In genomic region chr8:3568378-3568777, GRCm38 (mm10) we compare ENCODE assay signal across 8 mouse cellular contexts. TPM values are rescaled to one million over a fixed set of nuclear protein-coding genes. Genes with fewer than 3 reads are reported as not detected.
A peak's percentile ranks its signal among the peaks of the same experiment; 100 is the strongest.
DNase-seq lines count a peak whose midpoint lies in the region; ATAC-seq and TF ChIP-seq lines count a peak whose summit lies in the region.

No protein-coding gene starts in this region.

- H3K9ac ChIP-seq in heart, embryonic 13.5 days = peak overlapping the region; percentile 76
- H3K9ac ChIP-seq in ES-Bruce4 (ENCODE audit: low read depth, poor library complexity, severe bottlenecking) = peak overlapping the region; percentile 87
- no peak overlapping the region for H3K9ac ChIP-seq in hindbrain, embryonic 11.5 days (ENCODE audit: low read depth, low read length)
- no peak overlapping the region for H3K9ac ChIP-seq in liver, embryonic 16.5 days (ENCODE audit: low read depth, low read length)

- peak overlapping the region; percentile 47 for H3K4me3 ChIP-seq in heart, embryonic 13.5 days
- peak overlapping the region; percentile 88 for H3K4me3 ChIP-seq in ES-Bruce4 (ENCODE audit: low read depth, low read length)
- H3K4me3 ChIP-seq in hindbrain, embryonic 11.5 days (ENCODE audit: low read depth, low read length) = peak overlapping the region; percentile 22
- H3K4me3 ChIP-seq in liver, embryonic 16.5 days (ENCODE audit: low read depth, low read length) = peak overlapping the region; percentile 41

- TF ChIP-seq POLR2A in ES-Bruce4 (IDR thresholded peaks at IDR 0.05; ENCODE audit: insufficient read depth, low read length) = no peak

- H3K36me3 ChIP-seq in heart, embryonic 13.5 days = no peaks in the 10 kb centered on the region
- H3K36me3 ChIP-seq in ES-Bruce4 (ENCODE audit: control insufficient read depth, insufficient read depth, low read length, poor library complexity, severe bottlenecking) = peaks cover 3% of the 10 kb centered on the region; the same call in 1 of the 2 replicates
- H3K36me3 ChIP-seq in hindbrain, embryonic 11.5 days (ENCODE audit: control insufficient read depth, insufficient read depth, low read length) = no peaks in the 10 kb centered on the region
- H3K36me3 ChIP-seq in liver, embryonic 16.5 days (ENCODE audit: control insufficient read depth, insufficient read depth) = no peaks in the 10 kb centered on the region

- no peak for ATAC-seq in heart, embryonic 13.5 days (ENCODE audit: extremely low read depth, insufficient number of reproducible peaks, low FRiP score, low TSS enrichment)
- ATAC-seq in hindbrain, embryonic 11.5 days (ENCODE audit: low FRiP score) = no peak
- ATAC-seq in liver, embryonic 16.5 days (ENCODE audit: low read depth) = peak; percentile 65

- H3K27me3 ChIP-seq in heart, embryonic 13.5 days (replicated peaks) = no peaks in the 10 kb centered on the region
- H3K27me3 ChIP-seq in ES-Bruce4 (ENCODE audit: control insufficient read depth, insufficient read depth, low read length, poor library complexity, severe bottlenecking) = no peaks in the 10 kb centered on the region
- no peaks in the 10 kb centered on the region for H3K27me3 ChIP-seq in hindbrain, embryonic 11.5 days (ENCODE audit: control insufficient read depth, insufficient read depth, low read length)
- H3K27me3 ChIP-seq in liver, embryonic 16.5 days (ENCODE audit: control insufficient read depth, insufficient read depth, low read depth, low read length) = no peaks in the 10 kb centered on the region

- intact Hi-C loops in heart, postnatal 36 days (cut with DNase I) = no loop called here

- WGBS in heart, embryonic 13.5 days = 11% methylated on average over 7 of the region's 7 CpGs
- WGBS in hindbrain, embryonic 11.5 days = 4% methylated on average over 7 of the region's 7 CpGs
- WGBS in liver, embryonic 16.5 days (ENCODE audit: insufficient replicate concordance) = 20% methylated on average over 7 of the region's 7 CpGs

- H3K4me2 ChIP-seq in heart, embryonic 13.5 days = peak overlapping the region; percentile 67
- peak overlapping the region; percentile 11 for H3K4me2 ChIP-seq in hindbrain, embryonic 11.5 days (replicated peaks; ENCODE audit: low read depth, low read length)
- peak overlapping the region; percentile 36; the same call in 1 of the 2 replicates for H3K4me2 ChIP-seq in liver, embryonic 16.5 days (ENCODE audit: low read depth, low read length)

- peaks cover 16% of the 10 kb centered on the region for H3K4me1 ChIP-seq in heart, embryonic 13.5 days
- H3K4me1 ChIP-seq in ES-Bruce4 (ENCODE audit: control insufficient read depth, insufficient read depth, low read length) = peaks cover 7% of the 10 kb centered on the region
- H3K4me1 ChIP-seq in hindbrain, embryonic 11.5 days (replicated peaks; ENCODE audit: control insufficient read depth, insufficient read depth, low read length) = no peaks in the 10 kb centered on the region; the same call in 1 of the 2 replicates
- peaks cover 6% of the 10 kb centered on the region for H3K4me1 ChIP-seq in liver, embryonic 16.5 days (ENCODE audit: control insufficient read depth, low read depth, low read length)

- TF ChIP-seq CTCF in ES-Bruce4 (IDR thresholded peaks at IDR 0.05; ENCODE audit: low read depth, low read length) = no peak

- TF ChIP-seq EP300 in ES-Bruce4 (IDR thresholded peaks at IDR 0.05; ENCODE audit: insufficient read depth, low read depth, low read length) = no peak

- H3K9me3 ChIP-seq in heart, embryonic 13.5 days = no peaks in the 10 kb centered on the region
- H3K9me3 ChIP-seq in ES-Bruce4 (replicated peaks; ENCODE audit: control insufficient read depth, insufficient read depth, low read length, poor library complexity, severe bottlenecking) = no peaks in the 10 kb centered on the region
- H3K9me3 ChIP-seq in hindbrain, embryonic 11.5 days (ENCODE audit: control insufficient read depth, low read length) = no peaks in the 10 kb centered on the region
- H3K9me3 ChIP-seq in liver, embryonic 16.5 days (replicated peaks; ENCODE audit: control insufficient read depth, low read length) = no peaks in the 10 kb centered on the region

- peak overlapping the region; percentile 56; the same call in 1 of the 2 replicates for H3K27ac ChIP-seq in heart, embryonic 13.5 days (replicated peaks)
- peak overlapping the region; percentile 100 for H3K27ac ChIP-seq in ES-Bruce4 (ENCODE audit: insufficient read depth, low read length)
- H3K27ac ChIP-seq in hindbrain, embryonic 11.5 days (ENCODE audit: low read depth, low read length) = no peak overlapping the region
- H3K27ac ChIP-seq in liver, embryonic 16.5 days (ENCODE audit: low read length) = peak overlapping the region; percentile 43; the same call in 1 of the 2 replicates

- DNase-seq in heart, postnatal 36 days = no peak
- DNase-seq in hindbrain, embryonic 11.5 days (ENCODE audit: low spot score) = peak; percentile 7
- no peak for DNase-seq in c-Kit-positive CD71-positive TER-119-positive erythroid progenitor cells, embryonic 14.5 days (ENCODE audit: low spot score)
- DNase-seq in layer of hippocampus, postnatal 10 days (ENCODE audit: low spot score in 2 of 2) = no peak
- DNase-seq in adrenal gland, adult 18-20 months (ENCODE audit: low spot score in 2 of 2) = no peak

RNA-seq across cellular contexts. Expression of gene C330021F23Rik, which starts 0.6 kb away (rescaled TPM):
- polyA plus RNA-seq in heart, embryonic 13.5 days (2015; fragmentation: Nextera tagmentation; extraction: Ambion mirVana) = 5.5 and 7.2 TPM in 2 replicates
- total RNA-seq in heart, postnatal 36 days (2021) = not detected
- 22.8 and 24.0 TPM in 2 replicates for polyA plus RNA-seq in ES-Bruce4 (2011; ENCODE audit: insufficient read depth, insufficient read length, low read depth, missing spikeins)
- 3.2 and 3.9 TPM in 2 replicates for polyA plus RNA-seq in hindbrain, embryonic 11.5 days (2014; fragmentation: Nextera tagmentation; extraction: Ambion mirVana)
- 3.1 and 4.8 TPM in 2 replicates for polyA plus RNA-seq in liver, embryonic 16.5 days (2015; fragmentation: Nextera tagmentation; extraction: Ambion mirVana)
- total RNA-seq in layer of hippocampus, postnatal 10 days (2021) = not detected
- total RNA-seq in adrenal gland, adult 18-20 months (2021) = under 1 TPM in 1 of 2 experiments, not detected in 1; 0.38 TPM

RNA-seq across cellular contexts. Expression of gene Camsap3, which starts 18.7 kb away (rescaled TPM):
- polyA plus RNA-seq in heart, embryonic 13.5 days (2015; fragmentation: Nextera tagmentation; extraction: Ambion mirVana) = 1.9 TPM in 2 replicates
- total RNA-seq in heart, postnatal 36 days (2021) = 1 to 10 TPM; 1.1 to 1.4 TPM
- polyA plus RNA-seq in ES-Bruce4 (2011; ENCODE audit: insufficient read depth, insufficient read length, low read depth, missing spikeins) = 68.9 and 69.1 TPM in 2 replicates
- 13.3 and 15.3 TPM in 2 replicates for polyA plus RNA-seq in hindbrain, embryonic 11.5 days (2014; fragmentation: Nextera tagmentation; extraction: Ambion mirVana)
- polyA plus RNA-seq in liver, embryonic 16.5 days (2015; fragmentation: Nextera tagmentation; extraction: Ambion mirVana) = 1.4 and 2.6 TPM in 2 replicates
- total RNA-seq in layer of hippocampus, postnatal 10 days (2021) = 10 to 100 TPM; 58.1 to 68.1 TPM
- 1 to 10 TPM; 4.1 to 8.0 TPM for total RNA-seq in adrenal gland, adult 18-20 months (2021)

RNA-seq across cellular contexts. Expression of gene Xab2, which starts 52.7 kb away (rescaled TPM):
- 32.8 TPM in 2 replicates for polyA plus RNA-seq in heart, embryonic 13.5 days (2015; fragmentation: Nextera tagmentation; extraction: Ambion mirVana)
- total RNA-seq in heart, postnatal 36 days (2021) = 10 to 100 TPM; 17.1 to 17.5 TPM
- polyA plus RNA-seq in ES-Bruce4 (2011; ENCODE audit: insufficient read depth, insufficient read length, low read depth, missing spikeins) = 57.8 and 65.8 TPM in 2 replicates
- polyA plus RNA-seq in hindbrain, embryonic 11.5 days (2014; fragmentation: Nextera tagmentation; extraction: Ambion mirVana) = 47.5 and 58.1 TPM in 2 replicates
- 25.4 and 25.7 TPM in 2 replicates for polyA plus RNA-seq in liver, embryonic 16.5 days (2015; fragmentation: Nextera tagmentation; extraction: Ambion mirVana)
- 10 to 100 TPM; 33.9 to 34.1 TPM for total RNA-seq in layer of hippocampus, postnatal 10 days (2021)
- 10 to 100 TPM; 34.1 to 39.1 TPM for total RNA-seq in adrenal gland, adult 18-20 months (2021)

RNA-seq across cellular contexts. Expression of gene Pet100, which starts 53.0 kb away (rescaled TPM):
- polyA plus RNA-seq in heart, embryonic 13.5 days (2015; fragmentation: Nextera tagmentation; extraction: Ambion mirVana) = 97.0 and 108 TPM in 2 replicates
- total RNA-seq in heart, postnatal 36 days (2021) = 10 to 100 TPM; 77.5 to 81.7 TPM
- polyA plus RNA-seq in ES-Bruce4 (2011; ENCODE audit: insufficient read depth, insufficient read length, low read depth, missing spikeins) = 93.4 and 100 TPM in 2 replicates
- 96.3 and 102 TPM in 2 replicates for polyA plus RNA-seq in hindbrain, embryonic 11.5 days (2014; fragmentation: Nextera tagmentation; extraction: Ambion mirVana)
- polyA plus RNA-seq in liver, embryonic 16.5 days (2015; fragmentation: Nextera tagmentation; extraction: Ambion mirVana) = 76.2 and 80.9 TPM in 2 replicates
- 100 to 1,000 TPM in 1 of 2 experiments, 10 to 100 TPM in 1; 83.3 to 101 TPM for total RNA-seq in layer of hippocampus, postnatal 10 days (2021)
- 100 to 1,000 TPM; 117 to 148 TPM for total RNA-seq in adrenal gland, adult 18-20 months (2021)

RNA-seq across cellular contexts. Expression of gene Pnpla6, which starts 53.2 kb away (rescaled TPM):
- 16.6 and 18.0 TPM in 2 replicates for polyA plus RNA-seq in heart, embryonic 13.5 days (2015; fragmentation: Nextera tagmentation; extraction: Ambion mirVana)
- 10 to 100 TPM in 1 of 2 experiments, 1 to 10 TPM in 1; 8.1 to 14.3 TPM for total RNA-seq in heart, postnatal 36 days (2021)
- 46.6 and 47.5 TPM in 2 replicates for polyA plus RNA-seq in ES-Bruce4 (2011; ENCODE audit: insufficient read depth, insufficient read length, low read depth, missing spikeins)
- 17.4 and 19.9 TPM in 2 replicates for polyA plus RNA-seq in hindbrain, embryonic 11.5 days (2014; fragmentation: Nextera tagmentation; extraction: Ambion mirVana)
- 10.9 and 11.3 TPM in 2 replicates for polyA plus RNA-seq in liver, embryonic 16.5 days (2015; fragmentation: Nextera tagmentation; extraction: Ambion mirVana)
- total RNA-seq in layer of hippocampus, postnatal 10 days (2021) = 10 to 100 TPM; 67.7 to 76.2 TPM
- total RNA-seq in adrenal gland, adult 18-20 months (2021) = 10 to 100 TPM; 37.4 to 40.7 TPM

Comparison
In these comparisons a context has a peak if more than half of its experiments do, and no peak if none do; other contexts are left out.
1. H3K4me2 ChIP-seq: peak in every context shown above with its lines; median percentile 67 in heart, embryonic 13.5 days; 36 in liver, embryonic 16.5 days; 11 in hindbrain, embryonic 11.5 days.
2. H3K4me3 ChIP-seq: peak in every context shown above with its lines; median percentile 88 in ES-Bruce4; 47 in heart, embryonic 13.5 days; 41 in liver, embryonic 16.5 days; 22 in hindbrain, embryonic 11.5 days.
3. H3K9ac ChIP-seq: peak in heart, embryonic 13.5 days (single experiment) and ES-Bruce4 (single experiment); none in hindbrain, embryonic 11.5 days (single experiment) and liver, embryonic 16.5 days (single experiment).